Mouse (Mus musculus): ENCODE measurements around the gene Hps4. TPM values are rescaled to one million over a fixed set of nuclear protein-coding genes. Genes with fewer than 3 reads are reported as not detected.

The Hps4 gene
- polyA plus RNA-seq, 1 experiment from 2014 or later: 43.5 TPM

- H3K27me3 ChIP-seq: no peaks in the 10 kb centered on the region
- H3K4me1 ChIP-seq (replicated peaks): peaks cover 66% of the 10 kb centered on the region
- H3K36me3 ChIP-seq: peaks cover 47% of the 10 kb centered on the region
- WGBS: 77% methylated on average over 27 of the region's 27 CpGs
- ATAC-seq: no peak
- no peak overlapping the region for H3K27ac ChIP-seq
- H3K4me2 ChIP-seq (replicated peaks): 0 out of 2 replicates have a peak overlapping the region, but pooled peaks have one; percentile 15
- peak overlapping the region; percentile 28; the same call in 1 of the 2 replicates for H3K9ac ChIP-seq (replicated peaks)
- H3K9me3 ChIP-seq: no peaks in the 10 kb centered on the region
- no peak overlapping the region for H3K4me3 ChIP-seq (replicated peaks)
Observed at GRCm38 (mm10) chr5:112391676-112392323, 48.9 kb downstream of the Hps4 start.

DNA sequence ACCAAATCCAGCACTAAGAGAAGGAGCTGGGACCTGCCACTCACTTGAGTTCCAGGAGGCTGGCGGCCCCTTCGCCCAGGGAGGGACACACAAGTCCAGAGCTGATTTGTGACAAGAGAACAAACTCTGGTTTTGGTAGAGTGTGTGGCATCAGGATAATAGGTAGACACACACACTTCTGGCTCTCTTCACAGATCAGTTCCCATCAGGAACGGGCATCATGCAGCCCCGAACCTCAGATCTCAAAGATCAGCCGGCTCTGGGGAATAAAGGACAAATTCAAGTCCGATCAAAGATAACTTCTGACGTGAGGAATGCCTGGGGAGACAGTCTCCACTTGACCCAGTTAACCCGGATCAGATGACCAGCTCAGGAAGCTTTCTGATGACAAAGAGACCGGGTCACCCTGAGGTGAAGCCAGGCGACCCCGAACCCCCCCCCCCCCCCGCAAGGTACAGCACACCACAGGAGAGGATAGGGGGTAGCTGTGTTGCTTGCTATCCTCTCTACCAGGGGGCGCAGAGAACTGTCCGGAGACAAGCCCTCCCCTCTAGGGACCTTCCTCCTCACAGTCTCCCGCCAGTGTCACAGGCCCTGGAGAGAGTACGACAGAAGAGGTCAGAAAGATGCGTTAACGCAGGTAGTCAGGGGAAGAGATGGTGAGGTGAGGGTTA, 51.0 kb downstream of the Hps4 start:
- peak overlapping the region; percentile 86 for H3K9ac ChIP-seq (replicated peaks)
- peaks cover 61% of the 10 kb centered on the region for H3K4me1 ChIP-seq (replicated peaks)
- H3K27me3 ChIP-seq: no peaks in the 10 kb centered on the region
- WGBS: 9% methylated on average over 17 of the region's 18 CpGs
- H3K27ac ChIP-seq: peak overlapping the region; percentile 94
- peak; percentile 28 for ATAC-seq
- peaks cover 29% of the 10 kb centered on the region for H3K36me3 ChIP-seq
- H3K4me2 ChIP-seq (replicated peaks): peak overlapping the region; percentile 93
- peak overlapping the region; percentile 74 for H3K4me3 ChIP-seq (replicated peaks)
- no peaks in the 10 kb centered on the region for H3K9me3 ChIP-seq

DNA sequence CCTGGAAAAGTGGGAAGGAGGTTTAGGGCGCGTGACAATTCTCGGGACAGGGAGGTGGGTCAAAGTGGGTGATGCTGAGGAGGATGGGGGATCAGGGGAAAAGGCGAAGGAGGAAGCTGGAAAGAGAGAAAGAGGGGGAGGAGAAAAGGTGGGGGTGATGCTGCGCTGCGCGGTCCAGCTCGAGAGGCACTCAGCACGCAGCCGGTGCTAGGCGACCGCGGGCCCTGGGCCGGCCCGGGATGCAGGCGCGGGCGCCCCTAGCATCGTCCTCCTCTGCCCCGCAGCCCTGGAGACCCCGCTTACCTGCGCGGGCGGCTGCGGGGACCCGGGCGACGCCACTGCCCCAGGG, 51.5 kb downstream of the Hps4 start:
- H3K27ac ChIP-seq: peak overlapping the region; percentile 94

GRCm38 (mm10) chr5:112394779-112395443, 52.0 kb downstream of the Hps4 start, which contains the start of gene Asphd2:
Gene Asphd2, minus strand, starts transcription at chr5:112394866.
- Histone ChIP-seq H3K4me2 (replicated peaks) (peak within 1 kb of the TSS; percentile 93), H3K9ac (replicated peaks) (peak within 1 kb of the TSS; percentile 86), H3K36me3 (peaks cover 18% of the 10 kb centered on the region), H3K4me3 (replicated peaks) (peak within 1 kb of the TSS; percentile 74), H3K9me3 (no peaks in the 10 kb centered on the region), H3K4me1 (replicated peaks) (peaks cover 51% of the 10 kb centered on the region), H3K27me3 (no peaks in the 10 kb centered on the region), H3K27ac (peak within 1 kb of the TSS; percentile 94)
- WGBS: under 1% methylated on average over 45 of the region's 67 CpGs
- peak; percentile 90 for ATAC-seq

More for the DNA sequence above, 51.5 kb downstream of the Hps4 start:
- Histone ChIP-seq H3K4me3 (replicated peaks) (peak overlapping the region; percentile 74), H3K9ac (replicated peaks) (peak overlapping the region; percentile 86), H3K36me3 (peaks cover 24% of the 10 kb centered on the region), H3K27me3 (no peaks in the 10 kb centered on the region), H3K4me2 (replicated peaks) (peak overlapping the region; percentile 93), H3K4me1 (replicated peaks) (peaks cover 56% of the 10 kb centered on the region), H3K9me3 (no peaks in the 10 kb centered on the region)
- peak; percentile 83 for ATAC-seq
- WGBS: 1% methylated on average over 18 of the region's 28 CpGs

DNA sequence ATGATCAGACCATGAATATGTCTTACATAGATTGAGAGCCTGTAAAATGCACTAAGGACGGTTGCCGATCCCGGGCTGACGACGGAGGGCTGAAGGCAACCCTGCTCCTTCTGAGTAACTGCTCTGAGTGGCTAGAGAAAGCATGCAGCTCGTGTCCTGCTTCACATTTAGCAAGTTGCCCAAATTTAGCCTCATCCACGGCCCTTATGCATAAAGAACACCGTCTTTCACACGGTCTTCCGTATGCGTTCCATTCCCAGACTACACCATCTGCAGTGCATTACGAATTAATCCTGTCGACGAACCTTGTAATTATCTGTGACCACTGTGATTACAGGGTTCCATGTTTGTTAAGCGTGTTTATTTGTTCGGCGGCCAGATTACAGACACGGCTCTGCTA, 53.2 kb downstream of the Hps4 start:
- no peak for ATAC-seq
- no peak overlapping the region for H3K4me2 ChIP-seq (replicated peaks)
- peak overlapping the region; percentile 57; the same call in 1 of the 2 replicates for H3K27ac ChIP-seq
- no peaks in the 10 kb centered on the region for H3K9me3 ChIP-seq
- peaks cover 9% of the 10 kb centered on the region for H3K36me3 ChIP-seq
- H3K4me1 ChIP-seq (replicated peaks): peaks cover 42% of the 10 kb centered on the region
- 70% methylated on average over 18 of the region's 18 CpGs for WGBS
- no peak overlapping the region for H3K9ac ChIP-seq (replicated peaks)
- H3K27me3 ChIP-seq: no peaks in the 10 kb centered on the region
- H3K4me3 ChIP-seq (replicated peaks): no peak overlapping the region

- H3K9me3 ChIP-seq: no peaks in the 10 kb centered on the region
- H3K4me2 ChIP-seq (replicated peaks): no peak overlapping the region
- H3K4me1 ChIP-seq (replicated peaks): peaks cover 10% of the 10 kb centered on the region
- no peaks in the 10 kb centered on the region for H3K36me3 ChIP-seq
- H3K9ac ChIP-seq (replicated peaks): no peak overlapping the region
- WGBS: 67% methylated on average over 10 of the region's 10 CpGs
- H3K4me3 ChIP-seq (replicated peaks): no peak overlapping the region
- no peak for ATAC-seq
- no peaks in the 10 kb centered on the region for H3K27me3 ChIP-seq
- no peak overlapping the region for H3K27ac ChIP-seq
Observed at GRCm38 (mm10) chr5:112399284-112399683, 56.4 kb downstream of the Hps4 start.

DNA sequence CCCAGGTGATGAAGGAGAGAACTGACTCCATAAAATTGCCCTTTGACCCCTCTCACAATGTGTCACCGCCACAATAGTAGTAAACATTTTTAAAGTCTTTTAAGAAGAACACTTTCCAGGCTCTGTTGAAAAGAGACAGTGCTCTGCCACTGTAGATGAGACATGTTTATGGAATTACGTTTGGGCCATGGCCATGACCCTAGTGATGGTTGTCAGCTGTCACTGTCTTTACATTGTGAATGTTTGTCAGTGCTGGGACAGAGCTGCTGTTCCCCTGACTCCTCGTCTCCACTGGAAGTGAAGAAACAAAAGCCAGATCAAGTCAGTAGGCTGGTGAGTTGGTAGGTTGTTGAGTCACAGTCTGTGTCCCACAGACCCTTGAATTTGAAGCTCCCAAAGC, 59.6 kb downstream of the Hps4 start:
- Histone ChIP-seq H3K4me1 (replicated peaks) (no peaks in the 10 kb centered on the region), H3K36me3 (no peaks in the 10 kb centered on the region), H3K4me3 (replicated peaks) (no peak overlapping the region), H3K27me3 (no peaks in the 10 kb centered on the region), H3K9ac (replicated peaks) (no peak overlapping the region), H3K9me3 (no peaks in the 10 kb centered on the region), H3K4me2 (replicated peaks) (no peak overlapping the region), H3K27ac (no peak overlapping the region)
- WGBS: 68% methylated on average over 3 of the region's 3 CpGs
- ATAC-seq: no peak

GRCm38 (mm10) chr5:112406017-112406416, 63.1 kb downstream of the Hps4 start:
- no peak overlapping the region for H3K27ac ChIP-seq
- peaks cover 21% of the 10 kb centered on the region for H3K4me1 ChIP-seq (replicated peaks)
- H3K9me3 ChIP-seq: no peaks in the 10 kb centered on the region
- no peak overlapping the region for H3K4me2 ChIP-seq (replicated peaks)
- 69% methylated on average over 3 of the region's 3 CpGs for WGBS
- H3K36me3 ChIP-seq: no peaks in the 10 kb centered on the region
- H3K27me3 ChIP-seq: no peaks in the 10 kb centered on the region
- no peak for ATAC-seq
- no peak overlapping the region for H3K4me3 ChIP-seq (replicated peaks)
- H3K9ac ChIP-seq (replicated peaks): no peak overlapping the region

GRCm38 (mm10) chr5:112409274-112409673, 66.4 kb downstream of the Hps4 start:
- Histone ChIP-seq H3K9ac (replicated peaks) (no peak overlapping the region), H3K9me3 (no peaks in the 10 kb centered on the region; the same call in 1 of the 2 replicates), H3K4me2 (replicated peaks) (no peak overlapping the region), H3K36me3 (no peaks in the 10 kb centered on the region), H3K4me1 (replicated peaks) (peaks cover 39% of the 10 kb centered on the region), H3K27me3 (no peaks in the 10 kb centered on the region; the same call in 1 of the 2 replicates), H3K27ac (peak overlapping the region; percentile 93), H3K4me3 (replicated peaks) (no peak overlapping the region)
- no peak for ATAC-seq
- 62% methylated on average over 5 of the region's 5 CpGs for WGBS

DNA sequence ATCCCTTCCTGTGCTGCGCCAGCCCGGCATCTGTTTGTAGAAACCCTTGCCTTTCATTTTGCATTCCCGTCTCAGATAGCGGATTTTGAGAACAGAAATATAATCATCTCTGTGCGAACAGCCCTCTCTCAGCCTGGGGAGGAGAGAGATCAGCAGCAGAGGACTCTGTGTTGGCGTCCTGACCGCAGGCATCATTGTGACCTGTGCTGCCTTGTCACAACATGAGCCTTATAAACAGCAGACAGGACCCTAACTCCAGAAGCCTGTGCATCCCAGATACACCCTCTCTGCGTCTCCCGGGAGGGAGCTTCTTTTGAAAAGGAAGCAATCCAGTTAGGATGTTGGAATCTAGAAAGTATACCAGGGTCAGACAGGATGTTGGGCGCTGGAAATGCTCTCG, 68.2 kb downstream of the Hps4 start:
- ATAC-seq: peak; percentile 61
- no peaks in the 10 kb centered on the region; the same call in 1 of the 2 replicates for H3K27me3 ChIP-seq
- H3K4me3 ChIP-seq (replicated peaks): 0 out of 2 replicates have a peak overlapping the region, but pooled peaks have one; percentile 15
- H3K9ac ChIP-seq (replicated peaks): peak overlapping the region; percentile 5; the same call in 1 of the 2 replicates
- WGBS: 22% methylated on average over 11 of the region's 11 CpGs
- no peaks in the 10 kb centered on the region; the same call in 1 of the 2 replicates for H3K9me3 ChIP-seq
- H3K4me2 ChIP-seq (replicated peaks): peak overlapping the region; percentile 44
- no peaks in the 10 kb centered on the region for H3K36me3 ChIP-seq
- H3K27ac ChIP-seq: peak overlapping the region; percentile 93
- H3K4me1 ChIP-seq (replicated peaks): peaks cover 49% of the 10 kb centered on the region

DNA sequence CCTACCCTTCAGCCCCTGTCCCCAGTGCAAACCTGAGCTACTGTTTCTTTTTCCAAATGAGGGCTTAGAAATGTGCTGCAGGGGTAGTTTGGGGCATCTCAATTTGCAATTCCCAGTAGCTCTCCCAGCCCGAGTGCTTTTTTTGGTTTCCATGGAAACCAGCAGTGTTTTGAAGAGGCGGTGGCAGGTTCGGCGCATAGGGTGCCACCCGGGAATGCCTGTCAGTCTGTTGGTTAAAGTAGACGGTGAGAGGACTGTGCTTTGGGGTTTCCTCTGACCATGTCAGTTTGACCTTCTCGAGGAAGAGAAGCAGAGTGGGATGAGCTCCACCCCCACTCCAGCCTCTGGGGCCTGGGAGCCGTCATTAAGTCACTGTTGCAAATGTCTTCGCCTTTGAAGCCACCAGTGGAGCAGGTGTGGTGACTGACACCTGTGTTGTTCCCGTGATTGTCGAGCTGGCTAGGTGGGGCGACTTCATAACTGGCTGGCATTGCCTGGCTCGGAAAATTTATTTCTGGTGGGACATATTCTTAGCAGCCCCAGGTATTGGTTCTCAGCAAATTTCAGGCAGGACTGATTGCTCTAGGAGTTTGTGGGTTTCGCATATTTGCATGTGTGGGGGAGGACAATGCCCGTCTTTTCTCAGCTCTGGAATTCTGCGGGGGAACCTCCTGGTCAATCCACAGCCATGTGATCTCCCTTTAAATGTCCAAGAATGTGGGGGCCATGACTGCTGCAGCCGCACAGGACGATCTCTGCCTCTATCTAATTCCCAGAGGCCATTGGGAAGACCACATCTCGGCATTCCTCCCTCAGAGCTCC, 68.8 kb downstream of the Hps4 start:
- 9% methylated on average over 19 of the region's 19 CpGs for WGBS
- peak overlapping the region; percentile 15; the same call in 1 of the 2 replicates for H3K4me3 ChIP-seq (replicated peaks)
- peak overlapping the region; percentile 28; the same call in 1 of the 2 replicates for H3K9ac ChIP-seq (replicated peaks)

More for the DNA sequence above, 68.8 kb downstream of the Hps4 start:
- Histone ChIP-seq H3K36me3 (no peaks in the 10 kb centered on the region), H3K9me3 (no peaks in the 10 kb centered on the region; the same call in 1 of the 2 replicates), H3K4me2 (replicated peaks) (peak overlapping the region; percentile 44), H3K4me1 (replicated peaks) (peaks cover 55% of the 10 kb centered on the region), H3K27ac (peak overlapping the region; percentile 93), H3K27me3 (no peaks in the 10 kb centered on the region; the same call in 1 of the 2 replicates)
- peak; percentile 79 for ATAC-seq

Data from midbrain, embryonic 13.5 days (tissue).